Mouse (Mus musculus) spleen, postnatal 4 days (tissue): ENCODE data around the gene Cdk4.

Source experiments
- DNase-seq, 2 experiments: peaks; one replicate each; pipeline ENCODE4 v3.0.0; 2022; ENCODE audit warnings: low spot score in 2 of 2

The Cdk4 gene

DNA sequence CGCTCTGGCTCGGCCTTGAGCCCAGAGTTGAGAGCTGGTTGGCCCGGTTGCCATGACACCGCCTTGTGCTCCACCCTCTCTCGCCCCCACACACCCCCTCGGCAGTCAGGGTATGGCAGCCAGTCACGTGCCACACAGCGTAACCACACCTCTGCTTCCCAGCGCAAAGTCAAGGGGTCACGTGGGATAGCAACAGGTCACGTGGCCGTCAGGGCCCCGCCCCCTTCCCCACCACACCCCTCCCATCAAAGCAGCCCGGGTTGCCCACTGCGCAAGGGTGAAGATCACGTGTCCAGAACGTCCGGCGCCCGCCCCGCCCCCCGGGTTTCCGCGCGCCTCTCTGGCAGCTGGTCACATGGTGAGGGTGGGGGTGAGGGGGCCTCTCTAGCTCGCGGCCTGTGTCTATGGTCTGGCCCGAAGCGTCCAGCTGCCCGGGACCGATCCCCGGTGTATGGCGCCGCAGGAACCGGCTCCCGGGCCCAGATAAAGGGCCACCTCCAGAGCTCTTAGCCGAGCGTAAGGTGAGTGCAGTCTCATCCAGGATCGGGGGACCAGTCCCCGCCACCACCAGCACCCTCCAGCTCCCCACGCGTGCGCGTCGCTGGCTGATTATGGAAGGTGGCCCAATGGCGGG is at the start of gene Cdk4:
Gene Cdk4 (plus strand): TSS at position 296 of the 634 bp plus-strand sequence.
- peak; percentile 94 to 96 for DNase-seq

DNA sequence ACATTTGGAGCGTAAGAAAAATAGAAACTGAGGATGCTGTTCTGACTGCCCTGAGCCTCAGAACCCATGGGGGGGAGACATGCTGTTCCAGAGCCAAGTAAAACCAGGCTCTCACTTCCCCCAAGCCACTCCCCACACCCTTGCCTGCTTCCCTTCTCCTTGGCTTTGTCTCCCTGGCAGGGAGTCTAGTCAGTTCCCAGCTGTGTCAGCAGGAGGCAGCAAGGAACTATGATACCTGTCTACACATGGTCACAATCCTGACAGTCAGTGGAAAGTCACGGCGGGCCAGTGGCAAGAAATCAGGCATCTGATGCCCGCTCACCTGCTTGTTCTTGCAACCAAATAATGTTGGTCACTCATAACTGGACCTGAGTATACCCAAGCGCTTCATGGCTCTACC is 46.8 kb upstream of the Cdk4 start:
- no peak for DNase-seq

DNA sequence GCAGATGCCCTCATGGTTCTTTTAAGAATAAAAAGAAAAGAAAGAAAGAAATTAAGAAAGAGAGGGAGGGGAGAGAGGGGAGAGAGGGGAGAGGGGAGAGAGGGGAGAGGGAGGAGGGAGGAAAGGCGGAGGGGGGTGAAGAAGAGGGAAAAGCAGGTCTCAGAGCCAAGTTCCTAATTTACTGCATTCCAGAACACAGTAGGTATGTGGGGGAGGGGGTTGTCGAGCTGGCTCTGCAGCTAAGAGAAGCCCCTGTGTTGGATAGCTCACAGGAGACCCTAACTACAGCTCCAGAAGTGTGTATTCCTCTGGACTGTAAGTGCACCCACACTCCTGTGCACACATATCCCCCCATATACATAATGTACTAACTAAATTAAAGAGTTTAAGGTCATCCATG is 46.3 kb upstream of the Cdk4 start:
- DNase-seq: no peak

DNA sequence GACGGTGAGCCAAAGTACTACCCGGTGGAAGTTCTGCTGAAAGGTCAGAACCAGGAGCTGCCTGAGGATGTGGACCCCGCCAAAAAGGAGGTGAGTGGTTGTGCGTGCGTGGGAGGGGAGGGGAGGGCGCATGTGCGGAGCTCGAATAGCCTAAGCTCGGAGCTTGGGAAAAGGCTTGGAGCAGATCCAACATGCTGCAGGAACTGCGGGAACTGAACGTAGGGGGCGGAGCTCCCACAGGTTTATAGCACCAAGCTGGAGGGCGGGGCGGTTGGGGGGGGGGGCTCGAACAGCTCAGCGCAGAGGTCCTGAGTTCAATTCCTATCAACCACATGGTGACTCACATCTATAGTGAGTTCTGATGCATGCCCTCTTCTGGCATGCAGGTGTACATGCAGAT is 44.9 kb upstream of the Cdk4 start:
- DNase-seq: no peak

DNA sequence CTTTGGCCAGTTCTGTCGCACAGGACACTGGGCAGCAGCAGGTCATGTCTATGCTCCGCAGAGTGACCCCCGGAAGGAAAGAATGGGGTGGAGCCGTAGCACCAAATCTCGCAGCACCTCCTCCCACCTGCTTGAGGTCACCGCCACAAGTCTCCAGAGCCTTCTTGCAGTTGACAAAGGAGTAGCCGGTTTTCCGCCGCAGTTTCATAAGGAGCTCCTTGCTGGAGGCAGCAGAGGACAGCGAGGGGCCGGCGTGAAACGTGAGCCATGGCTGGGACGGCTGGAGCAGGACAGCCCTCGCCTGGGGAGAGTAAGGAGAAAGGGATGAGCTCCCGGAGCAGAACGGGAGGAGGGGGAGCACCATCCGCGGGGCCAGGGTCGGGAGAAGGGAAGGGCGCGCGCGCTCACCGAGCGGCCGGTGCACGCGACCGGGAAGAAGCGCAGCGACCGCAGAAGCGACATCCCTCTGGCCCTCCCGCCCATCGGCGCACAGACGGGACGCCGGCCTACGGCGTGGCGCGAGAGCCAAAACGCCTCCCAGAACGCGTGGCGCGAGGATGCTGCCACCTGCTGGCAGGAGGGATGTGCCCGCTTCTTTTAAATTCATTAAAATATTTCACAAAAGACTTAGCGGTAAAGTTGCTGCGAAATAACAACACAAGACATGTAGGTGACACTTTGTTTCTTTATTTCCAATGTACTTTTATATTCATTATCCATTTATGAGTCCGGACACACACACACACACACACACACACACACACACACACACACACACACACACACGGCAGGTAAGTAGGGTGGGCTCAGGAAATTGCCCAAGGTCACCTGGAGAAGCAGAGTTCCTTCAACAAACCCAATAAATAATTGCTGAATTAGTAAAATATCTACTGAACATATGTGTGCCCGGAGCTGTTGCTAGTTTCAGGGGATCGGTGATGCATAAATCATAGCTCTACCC is 32.7 kb upstream of the Cdk4 start, which contains the start of gene Tsfm:
Gene Tsfm (minus strand): TSS at position 505 of the 961 bp plus-strand sequence.
- peak; percentile 91 to 98 for DNase-seq

- no peak for DNase-seq
Observed at GRCm38 (mm10) chr10:127033301-127033741, 30.0 kb upstream of the Cdk4 start.

DNA sequence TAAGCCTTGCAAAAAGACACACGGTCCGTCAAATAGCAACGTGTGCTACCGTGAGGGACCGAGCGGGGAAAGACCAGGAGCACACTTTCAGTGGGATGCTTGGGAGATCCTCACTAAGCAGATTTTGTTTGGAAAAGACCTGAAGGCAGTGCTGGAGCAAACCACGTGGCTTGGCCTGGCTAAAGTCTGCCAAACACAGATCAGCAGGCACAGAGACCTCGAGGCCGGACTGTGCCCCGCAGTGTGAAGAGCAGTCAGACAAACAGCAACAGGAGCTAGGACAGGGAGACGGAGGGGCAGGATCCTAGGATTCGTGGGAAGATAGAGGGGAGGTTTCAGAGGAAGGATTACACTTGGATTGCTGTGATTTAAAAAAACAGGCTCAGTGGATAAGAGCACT is 27.1 kb upstream of the Cdk4 start:
- no peak for DNase-seq

- no peak for DNase-seq
Observed at GRCm38 (mm10) chr10:127037641-127038040, 25.7 kb upstream of the Cdk4 start.

- no peak for DNase-seq
Observed at GRCm38 (mm10) chr10:127040569-127041214, 22.6 kb upstream of the Cdk4 start.

DNA sequence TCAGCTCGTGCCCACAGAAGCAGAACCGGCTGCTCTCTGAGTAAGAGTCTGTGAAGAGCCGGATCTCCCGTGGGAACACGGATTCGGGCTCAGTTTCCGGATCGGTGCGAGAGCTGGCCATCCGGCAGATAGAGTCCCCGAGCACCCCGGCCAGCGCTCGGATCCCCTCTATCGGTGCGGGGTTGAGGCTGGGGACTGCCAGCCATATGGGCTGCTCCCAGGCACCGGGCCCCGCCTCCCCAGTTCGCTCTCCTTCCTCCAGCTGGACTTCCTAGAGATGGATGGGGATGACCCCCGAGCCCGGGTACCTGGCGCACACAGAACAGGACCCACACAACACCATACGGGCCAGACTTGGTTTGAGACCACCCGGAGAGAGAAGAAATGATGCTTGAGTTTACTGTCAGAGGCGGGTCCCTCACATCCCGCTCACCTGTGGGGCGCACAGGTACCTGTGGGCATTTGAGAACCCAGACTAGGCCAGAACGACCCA is 22.0 kb upstream of the Cdk4 start, which contains the start of the genes Mettl1 and Eef1akmt3:
Gene Mettl1 (plus strand): TSS at position 141 of the 493 bp plus-strand sequence.
Gene Eef1akmt3 (minus strand): TSS at position 240 of the 493 bp plus-strand sequence.
- DNase-seq: no peak

DNA sequence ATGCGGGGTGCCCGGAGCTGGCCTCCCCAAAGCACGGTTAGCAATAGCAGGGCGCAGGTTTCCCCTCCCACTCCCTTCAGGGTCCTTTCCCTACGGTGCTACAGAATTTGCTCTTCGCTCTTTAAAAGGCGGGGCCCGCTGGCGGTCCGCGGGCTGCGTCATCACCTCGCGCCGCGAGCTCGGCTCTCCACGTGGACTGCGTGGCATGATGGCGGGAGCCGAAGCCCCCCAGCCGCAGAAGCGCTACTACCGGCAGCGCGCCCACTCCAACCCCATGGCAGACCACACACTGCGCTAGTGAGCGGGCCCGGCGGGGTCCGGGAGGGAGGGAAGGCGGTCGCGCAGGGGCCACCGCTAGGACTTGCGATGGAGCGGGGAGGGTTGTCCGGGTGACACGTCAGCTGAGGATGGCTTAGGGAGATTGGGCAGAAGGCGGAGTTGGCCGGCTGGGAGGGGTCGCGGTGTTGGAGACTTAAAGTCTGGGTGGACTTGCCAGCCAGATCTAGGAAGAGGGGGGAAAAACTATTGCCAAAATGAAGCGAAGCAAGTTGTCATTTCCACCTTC is 21.5 kb upstream of the Cdk4 start:
- peak; percentile 77 to 91 for DNase-seq

DNA sequence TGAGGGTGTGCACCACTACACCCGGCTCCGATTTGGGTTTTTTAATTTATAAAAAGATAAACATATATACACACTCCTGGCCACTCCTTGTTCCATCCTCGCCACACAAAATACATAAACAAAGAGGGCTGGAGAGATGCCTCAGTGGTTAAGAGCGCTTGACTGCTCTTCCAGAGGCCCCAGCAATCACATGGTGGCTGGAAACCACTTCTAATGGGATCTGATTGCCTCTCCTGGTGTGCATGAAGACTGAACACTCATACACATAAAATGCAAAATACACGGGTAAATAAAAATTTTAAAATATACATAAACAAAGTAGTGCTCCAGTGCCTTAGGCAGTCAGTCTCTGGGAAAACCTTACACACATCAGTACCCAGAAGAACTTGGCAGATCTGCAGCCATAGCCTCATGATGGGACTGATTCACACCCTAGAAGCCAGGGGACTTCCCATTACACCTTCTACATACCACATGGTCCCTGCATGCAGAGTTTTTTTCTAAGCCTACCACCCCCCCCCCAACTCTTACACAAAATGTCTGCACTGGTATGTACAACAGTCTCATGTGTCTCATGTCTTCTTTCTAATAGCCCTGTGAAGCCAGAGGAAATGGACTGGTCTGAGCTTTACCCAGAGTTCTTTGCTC is 20.7 kb upstream of the Cdk4 start:
- DNase-seq: no peak

DNA sequence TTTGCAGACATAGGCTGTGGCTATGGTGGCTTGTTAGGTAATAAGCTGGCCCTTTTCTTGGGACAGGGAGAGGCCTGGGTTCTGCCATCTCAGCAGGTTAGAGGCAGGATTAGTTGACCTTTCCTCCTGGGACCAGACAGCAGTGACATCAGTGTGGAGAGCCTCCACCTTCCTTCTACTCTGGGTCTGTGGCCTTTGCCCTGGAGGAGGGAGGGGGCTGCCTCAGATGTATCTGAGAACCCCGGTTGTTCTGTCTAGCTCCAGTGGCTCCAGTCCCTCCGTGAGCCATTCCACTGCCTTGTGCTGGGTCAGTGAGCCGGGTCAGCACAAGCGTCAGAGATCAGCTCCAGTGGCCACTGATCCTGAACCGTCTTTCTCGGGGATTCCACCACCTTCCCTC is 20.1 kb upstream of the Cdk4 start:
- no peak for DNase-seq

DNA sequence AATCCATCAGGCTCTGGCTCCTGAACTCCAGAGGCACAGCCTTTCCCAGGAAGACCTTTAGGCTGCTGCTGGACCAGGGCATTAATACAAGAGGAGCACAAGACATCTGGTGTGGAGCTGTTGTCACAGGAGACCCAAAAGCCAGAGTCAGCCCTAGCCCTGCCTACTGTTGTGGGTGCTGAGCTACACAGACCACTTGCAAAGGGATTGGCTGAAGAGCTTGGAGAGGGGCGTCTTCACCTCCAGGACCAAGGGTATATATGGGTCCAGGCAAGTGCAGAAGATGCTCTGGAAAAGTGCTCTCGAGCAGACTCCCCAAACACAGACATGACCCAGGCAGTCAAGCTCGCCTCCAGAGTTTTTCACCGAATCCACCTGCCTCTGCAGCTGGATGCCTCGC is 15.4 kb upstream of the Cdk4 start, which contains the start of gene Cyp27b1:
Gene Cyp27b1 (plus strand): TSS at position 297 of the 400 bp plus-strand sequence.
- DNase-seq: no peak

GRCm38 (mm10) chr10:127048608-127049394 is 14.5 kb upstream of the Cdk4 start:
- DNase-seq: no peak

GRCm38 (mm10) chr10:127049395-127050118 is 13.8 kb upstream of the Cdk4 start:
- no peak for DNase-seq

- DNase-seq: no peak
Observed at GRCm38 (mm10) chr10:127050119-127050474, 13.2 kb upstream of the Cdk4 start.

DNA sequence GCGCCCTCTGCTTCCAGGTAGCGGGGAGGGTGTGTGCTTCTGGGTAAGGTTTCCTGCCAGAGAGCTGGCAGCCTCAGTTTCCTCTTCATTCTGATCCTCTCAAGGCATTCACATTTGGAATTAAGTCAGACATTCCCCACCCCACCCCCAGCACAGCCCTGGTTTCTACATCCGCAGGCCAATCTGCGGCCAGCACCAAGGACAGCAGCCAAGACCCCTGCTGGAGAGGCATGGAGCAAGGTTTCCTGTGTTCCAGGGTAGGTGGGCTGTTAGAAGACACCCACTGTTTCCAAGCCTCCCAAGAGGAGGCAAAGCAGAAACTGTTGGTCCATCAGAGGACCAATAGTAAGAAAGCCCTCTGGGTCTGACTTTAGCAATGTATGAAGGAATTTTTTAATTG is 8.7 kb upstream of the Cdk4 start:
- DNase-seq: no peak

DNA sequence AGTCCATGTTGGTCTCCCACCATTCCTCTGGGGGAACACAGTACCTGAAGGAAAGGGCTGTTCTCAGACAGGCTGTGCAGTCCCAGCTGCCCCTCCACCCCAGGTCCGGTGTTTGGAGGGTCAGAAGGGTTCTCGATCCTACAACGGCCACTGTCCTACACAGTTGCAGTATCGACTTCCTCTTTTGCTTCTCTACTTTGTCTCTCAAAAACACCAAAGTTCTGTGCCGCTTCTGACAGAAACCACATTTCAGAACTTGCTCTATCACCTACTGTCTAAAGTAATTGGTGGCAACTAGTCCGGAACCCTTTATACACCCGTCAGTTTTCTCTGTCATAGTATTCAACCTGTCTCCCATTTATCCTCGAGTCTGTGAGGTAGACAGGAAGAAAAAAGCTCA is 7.9 kb upstream of the Cdk4 start:
- DNase-seq: no peak

DNA sequence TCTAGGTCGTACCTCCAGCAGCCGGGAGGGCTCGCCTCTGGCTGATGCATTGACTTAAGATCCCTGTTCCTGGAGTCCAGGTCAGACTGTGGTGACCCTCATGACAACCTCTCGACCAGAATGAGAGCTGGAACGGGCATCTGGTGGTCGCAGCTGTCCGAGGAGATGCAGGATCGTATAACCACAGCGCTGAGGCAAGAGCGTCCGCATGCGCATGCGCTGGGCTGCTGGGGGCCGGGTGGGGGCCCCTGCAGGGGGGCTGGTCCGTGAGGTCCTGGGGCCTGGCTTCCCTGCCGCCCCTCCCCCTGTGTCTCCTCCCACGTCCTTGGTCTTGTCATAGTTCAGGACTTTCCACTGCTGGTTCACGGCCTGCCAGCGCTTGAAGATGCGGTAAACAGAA is 6.8 kb upstream of the Cdk4 start:
- DNase-seq: no peak
